Mouse (Mus musculus) liver, postnatal 0 days (tissue): ENCODE data around the gene Tcap.

ENCODE experiments used
- CTCF ChIP-seq: sonication (generic); IDR thresholded peaks from 2 replicates; pipeline ENCODE4 v1.5.1; 2016; ENCODE audit warnings: antibody characterized with exemption, low read depth
- EP300 ChIP-seq: IDR thresholded peaks from 2 replicates; pipeline ENCODE4 v1.6.1; 2016; ENCODE audit warnings: antibody characterized with exemption, low read depth, mild to moderate bottlenecking

- TF ChIP-seq CTCF = no peak
- no peak for TF ChIP-seq EP300
These were observed 45.1 kb upstream of the Tcap start for GRCm38 (mm10) chr11:98338507-98338961.
